Comparison of ENCODE assay signal across 25 mouse cellular contexts in the genomic region with DNA sequence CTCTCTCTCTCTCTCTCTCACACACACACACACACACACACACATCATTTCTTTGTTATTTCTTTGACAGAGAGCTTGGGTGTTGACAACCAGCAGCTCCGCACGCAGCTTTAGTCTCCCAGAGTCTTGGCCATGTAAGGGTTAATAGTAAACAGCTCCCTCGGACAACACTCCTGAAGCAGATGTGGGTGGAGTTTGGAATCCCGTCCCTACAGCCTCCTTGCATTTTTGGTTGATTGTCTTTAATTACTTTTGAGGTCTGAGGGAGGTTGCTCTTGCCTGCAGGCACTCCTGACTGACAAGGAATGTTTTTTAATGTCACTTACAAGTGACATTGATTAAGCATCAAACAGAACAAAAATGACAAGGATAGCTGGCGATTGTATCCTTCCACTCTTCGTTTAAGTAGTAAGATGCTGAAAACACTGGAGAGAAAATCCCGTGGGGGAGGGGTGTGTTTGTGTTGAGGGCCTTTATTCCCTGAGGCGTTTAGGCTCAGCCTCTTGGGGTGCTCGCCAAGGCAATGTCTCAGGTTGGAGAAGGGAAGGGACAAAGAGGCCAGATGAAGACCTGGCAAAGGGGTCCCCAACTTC.
DNase-seq lines count a peak whose midpoint lies in the region; ATAC-seq lines count a peak whose summit lies in the region.
"Had no signal": no experiment of that assay in that cellular context is flagged by ENCODE, and none has a peak within 500 bp of the region (broad histone marks: within the 10 kb centered on the region; RNA-seq: fewer than 3 reads in every experiment).

No protein-coding gene starts in this region.

- H3K27ac ChIP-seq in midbrain, embryonic 11.5 days (ENCODE audit: low read depth, low read length) = no peak overlapping the region
- no peak overlapping the region for H3K27ac ChIP-seq in midbrain, embryonic 16.5 days (ENCODE audit: low read length)
- H3K27ac ChIP-seq: heart, embryonic 15.5 days; hindbrain, embryonic 14.5 days; kidney, postnatal 0 days; liver, embryonic 15.5 days had no signal

- peaks cover 17% of the 10 kb centered on the region for H3K4me1 ChIP-seq in midbrain, embryonic 11.5 days (ENCODE audit: control insufficient read depth, insufficient read depth, low read length)
- peaks cover 1% of the 10 kb centered on the region for H3K4me1 ChIP-seq in midbrain, embryonic 16.5 days (ENCODE audit: control insufficient read depth, insufficient read depth, low read length)
- H3K4me1 ChIP-seq: liver, embryonic 15.5 days had no signal

- H3K36me3 ChIP-seq in midbrain, embryonic 11.5 days (ENCODE audit: control insufficient read depth, insufficient read depth, low read length) = no peaks in the 10 kb centered on the region
- no peaks in the 10 kb centered on the region for H3K36me3 ChIP-seq in midbrain, embryonic 16.5 days (ENCODE audit: control insufficient read depth, insufficient read depth, low read length)
- H3K36me3 ChIP-seq: heart, embryonic 15.5 days; liver, embryonic 15.5 days had no signal

- WGBS in midbrain, embryonic 11.5 days = 4% methylated on average over 9 of the region's 9 CpGs
- WGBS in midbrain, embryonic 16.5 days = 8% methylated on average over 9 of the region's 9 CpGs

- no peak overlapping the region for H3K4me2 ChIP-seq in midbrain, embryonic 11.5 days
- H3K4me2 ChIP-seq in midbrain, embryonic 16.5 days (ENCODE audit: low read length) = no peak overlapping the region
- H3K4me2 ChIP-seq: heart, embryonic 15.5 days; hindbrain, embryonic 14.5 days; liver, embryonic 15.5 days had no signal

- H3K9me3 ChIP-seq in midbrain, embryonic 11.5 days (ENCODE audit: control insufficient read depth, low read length) = no peaks in the 10 kb centered on the region
- H3K9me3 ChIP-seq in midbrain, embryonic 16.5 days (replicated peaks; ENCODE audit: control insufficient read depth, low read length, poor library complexity, severe bottlenecking) = no peaks in the 10 kb centered on the region
- H3K9me3 ChIP-seq: heart, embryonic 15.5 days; liver, embryonic 15.5 days had no signal

- DNase-seq in embryo, embryonic 10 days (ENCODE audit: low spot score) = peak; percentile 49
- DNase-seq in embryo, embryonic 9.5 days (ENCODE audit: extremely low spot score) = no peak
- DNase-seq in midbrain, embryonic 11.5 days (ENCODE audit: low spot score, missing footprints) = peak; percentile 90
- peak; percentile 37 for DNase-seq in embryo, embryonic 11 days
- DNase-seq in forelimb bud, embryonic 11.5 days (ENCODE audit: low read depth, low spot score) = peak; percentile 57
- no peak for DNase-seq in spleen, postnatal 36 days (ENCODE audit: low spot score in 2 of 2)
- no peak for DNase-seq in B cell, adult 2 months
- DNase-seq: adrenal gland, postnatal 36 days; cerebellum, adult 11 months; cerebellum, postnatal 10 days; heart, postnatal 36 days; kidney, adult 18-20 months; left cerebral cortex, postnatal 4 days; liver; lung, postnatal 4 days; right cerebral cortex, postnatal 25 days; spleen, adult 18-20 months; thymus, postnatal 25 days had no signal

- no peak for ATAC-seq in midbrain, embryonic 11.5 days (ENCODE audit: low FRiP score)
- no peak for ATAC-seq in midbrain, embryonic 16.5 days
- ATAC-seq: inflammation-experienced regulatory T-cells, adult 6 months had no signal

- H3K27me3 ChIP-seq in midbrain, embryonic 11.5 days (ENCODE audit: control insufficient read depth, insufficient read depth, low read length) = peaks cover 96% of the 10 kb centered on the region
- H3K27me3 ChIP-seq in midbrain, embryonic 16.5 days (ENCODE audit: control insufficient read depth, insufficient read depth, low read depth, low read length) = peaks cover 64% of the 10 kb centered on the region

- H3K4me3 ChIP-seq in midbrain, embryonic 11.5 days (ENCODE audit: low read depth, low read length) = no peak overlapping the region
- no peak overlapping the region for H3K4me3 ChIP-seq in midbrain, embryonic 16.5 days (ENCODE audit: low read depth, low read length)
- H3K4me3 ChIP-seq: erythroblast, embryonic 14.5 days; heart, embryonic 15.5 days; liver, embryonic 15.5 days had no signal

- H3K9ac ChIP-seq in midbrain, embryonic 11.5 days (ENCODE audit: low read length) = no peak overlapping the region
- no peak overlapping the region for H3K9ac ChIP-seq in midbrain, embryonic 16.5 days (ENCODE audit: low read depth, low read length)
- H3K9ac ChIP-seq: heart, embryonic 15.5 days; hindbrain, embryonic 14.5 days; liver, embryonic 15.5 days had no signal

Comparison
In these comparisons a context has a peak if more than half of its experiments do, and no peak if none do; other contexts are left out.
1. DNase-seq: peak in embryo, embryonic 10 days (single experiment), midbrain, embryonic 11.5 days (single experiment), embryo, embryonic 11 days (single experiment) and forelimb bud, embryonic 11.5 days (single experiment); none in embryo, embryonic 9.5 days (single experiment), spleen, postnatal 36 days (0 of 2) and B cell, adult 2 months (0 of 2).